Mouse (Mus musculus): Measurements from ENCODE around the gene Axdnd1.

DNA sequence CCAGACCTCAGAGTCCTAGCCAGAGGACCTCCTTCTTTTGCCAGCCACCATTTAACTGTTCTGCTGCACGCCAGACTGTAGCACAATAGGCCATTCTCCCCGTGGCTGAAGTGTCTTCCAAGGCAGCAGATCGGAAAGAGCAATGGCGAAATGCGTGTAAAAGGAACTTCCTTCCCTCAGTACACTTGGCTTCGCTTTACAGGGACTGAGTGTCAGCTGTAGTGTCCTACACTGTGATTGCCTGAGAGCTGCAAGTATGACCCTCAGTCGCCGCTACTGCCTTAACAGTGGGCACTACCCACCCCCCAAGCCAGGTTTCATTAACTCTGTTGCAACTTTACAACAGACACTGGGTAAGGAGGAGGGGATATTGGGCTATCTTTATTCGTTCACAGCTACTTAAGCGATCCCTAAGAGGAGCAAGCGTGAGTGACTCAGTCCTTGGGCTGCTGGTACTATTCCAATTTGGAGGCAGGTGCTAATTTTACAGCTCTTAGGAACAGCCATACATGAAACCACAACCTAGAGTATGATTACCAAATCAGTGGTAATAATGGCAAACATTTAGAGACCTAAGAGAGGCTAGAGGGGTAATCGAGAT is 46.8 kb upstream of the Axdnd1 start:
- TF ChIP-seq ZC3H11A (IDR thresholded peaks at IDR 0.05; ENCODE audit: borderline replicate concordance, low read depth, low read length) (no peak), ZNF384 (IDR thresholded peaks at IDR 0.05; ENCODE audit: low read depth, low read length) (no peak)
